Mouse (Mus musculus) bone marrow, adult 2 months (tissue): ENCODE measurements at regions not wholly inside any gene's neighbourhood (a gene's known extent, or its start where the extent isn't known, plus 50 kb on each side); places are given as distances from the start of the nearest gene placed in this dataset.

Source experiments
- H3K27ac ChIP-seq: fragments of 200-500 bp; 2 replicates; pipeline ENCODE4 v1.5.1; 2012; ENCODE audit warnings: low read depth, mild to moderate bottlenecking, control low read depth, inconsistent platforms, low read length; ENCODE audit not compliant: control insufficient read depth, poor library complexity, insufficient read depth
- H3K4me1 ChIP-seq: fragments of 200-500 bp; 2 replicates; pipeline ENCODE4 v1.6.1; 2011; ENCODE audit warnings: low read length; ENCODE audit not compliant: control insufficient read depth, insufficient read depth
- H3K4me3 ChIP-seq: fragments of 200-500 bp; replicated peaks from 2 replicates; pipeline ENCODE3; 2011; ENCODE audit warnings: mild to moderate bottlenecking, low read depth, low read length, control low read depth; ENCODE audit not compliant: control insufficient read depth
- CTCF ChIP-seq: fragments of 200-500 bp; IDR thresholded peaks from 2 replicates; pipeline ENCODE4 v1.5.1; 2011; ENCODE audit warnings: low read length, control low read depth; ENCODE audit not compliant: control insufficient read depth, insufficient read depth
- POLR2A ChIP-seq: fragments of 200-500 bp; IDR thresholded peaks from 2 replicates; pipeline ENCODE4 v1.6.1; 2011; ENCODE audit warnings: low read depth, mild to moderate bottlenecking, control low read depth, low read length, borderline replicate concordance; ENCODE audit not compliant: control insufficient read depth
- WGBS: fragments of 180-500 bp; shearing (Covaris S2); methylation state at CpG from one replicate; pipeline ENCODE4 v1.1.7; 2018; 5-methylcytosine and 5-hydroxymethylcytosine counted together

- 64% methylated on average over 11 of the region's 11 CpGs for WGBS
- H3K4me1 ChIP-seq, result no peaks in the 10 kb centered on the region
- H3K27ac ChIP-seq, result no peak overlapping the region
- no peak for TF ChIP-seq POLR2A
- no peak for TF ChIP-seq CTCF
- no peak overlapping the region for H3K4me3 ChIP-seq
Observed at GRCm38 (mm10) chr7:130047293-130048034, 455.8 kb downstream of the Wdr11 start.

GRCm38 (mm10) chr7:130048106-130048772 lies 456.6 kb downstream of the Wdr11 start:
- WGBS, result 68% methylated on average over 6 of the region's 6 CpGs
- Histone ChIP-seq H3K4me3 (no peak overlapping the region), H3K4me1 (no peaks in the 10 kb centered on the region), H3K27ac (no peak overlapping the region)
- TF ChIP-seq CTCF (no peak), POLR2A (no peak)

- no peak overlapping the region for H3K27ac ChIP-seq
- WGBS, result 75% methylated on average over 2 of the region's 2 CpGs
- TF ChIP-seq CTCF (no peak), POLR2A (no peak)
- no peak overlapping the region for H3K4me3 ChIP-seq
- no peaks in the 10 kb centered on the region for H3K4me1 ChIP-seq
Observed at GRCm38 (mm10) chr7:130049461-130049860, 457.8 kb downstream of the Wdr11 start.

GRCm38 (mm10) chr7:130050120-130050519 lies 458.5 kb downstream of the Wdr11 start:
- 15% methylated on average over 2 of the region's 2 CpGs for WGBS
- Histone ChIP-seq H3K27ac (no peak overlapping the region), H3K4me3 (no peak overlapping the region), H3K4me1 (no peaks in the 10 kb centered on the region)
- TF ChIP-seq POLR2A (no peak), CTCF (no peak)

- Histone ChIP-seq H3K4me1 (no peaks in the 10 kb centered on the region), H3K27ac (no peak overlapping the region), H3K4me3 (no peak overlapping the region)
- 74% methylated on average over 5 of the region's 5 CpGs for WGBS
- TF ChIP-seq POLR2A (no peak), CTCF (no peak)
Observed at GRCm38 (mm10) chr7:130052376-130052775, 460.7 kb downstream of the Wdr11 start.

- Histone ChIP-seq H3K4me3 (no peak overlapping the region), H3K4me1 (no peaks in the 10 kb centered on the region), H3K27ac (no peak overlapping the region)
- 76% methylated on average over 6 of the region's 6 CpGs for WGBS
- no peak for TF ChIP-seq CTCF
Observed at GRCm38 (mm10) chr7:130057708-130058107, 462.5 kb downstream of the Ate1 start.

- Histone ChIP-seq H3K4me1 (no peaks in the 10 kb centered on the region), H3K27ac (no peak overlapping the region), H3K4me3 (no peak overlapping the region)
- TF ChIP-seq POLR2A (no peak), CTCF (no peak)
- 84% methylated on average over 12 of the region's 12 CpGs for WGBS
Observed at GRCm38 (mm10) chr7:130058267-130058666, 461.9 kb downstream of the Ate1 start.

- H3K27ac ChIP-seq, result no peak overlapping the region
- WGBS, result 79% methylated on average over 15 of the region's 15 CpGs
- TF ChIP-seq POLR2A (no peak), CTCF (no peak)
- H3K4me1 ChIP-seq, result no peaks in the 10 kb centered on the region
- no peak overlapping the region for H3K4me3 ChIP-seq
Observed at GRCm38 (mm10) chr7:130059684-130060607, 460.2 kb downstream of the Ate1 start.
